Mouse (Mus musculus) thymus, adult 18-20 months (tissue): ENCODE results near the gene Cinp.

ENCODE experiments used
- DNase-seq, 2 experiments: peaks; one replicate each; pipeline ENCODE4 v3.0.0; 2022; ENCODE audit warnings: mixed read lengths in 2 of 2

Cinp gene

DNA sequence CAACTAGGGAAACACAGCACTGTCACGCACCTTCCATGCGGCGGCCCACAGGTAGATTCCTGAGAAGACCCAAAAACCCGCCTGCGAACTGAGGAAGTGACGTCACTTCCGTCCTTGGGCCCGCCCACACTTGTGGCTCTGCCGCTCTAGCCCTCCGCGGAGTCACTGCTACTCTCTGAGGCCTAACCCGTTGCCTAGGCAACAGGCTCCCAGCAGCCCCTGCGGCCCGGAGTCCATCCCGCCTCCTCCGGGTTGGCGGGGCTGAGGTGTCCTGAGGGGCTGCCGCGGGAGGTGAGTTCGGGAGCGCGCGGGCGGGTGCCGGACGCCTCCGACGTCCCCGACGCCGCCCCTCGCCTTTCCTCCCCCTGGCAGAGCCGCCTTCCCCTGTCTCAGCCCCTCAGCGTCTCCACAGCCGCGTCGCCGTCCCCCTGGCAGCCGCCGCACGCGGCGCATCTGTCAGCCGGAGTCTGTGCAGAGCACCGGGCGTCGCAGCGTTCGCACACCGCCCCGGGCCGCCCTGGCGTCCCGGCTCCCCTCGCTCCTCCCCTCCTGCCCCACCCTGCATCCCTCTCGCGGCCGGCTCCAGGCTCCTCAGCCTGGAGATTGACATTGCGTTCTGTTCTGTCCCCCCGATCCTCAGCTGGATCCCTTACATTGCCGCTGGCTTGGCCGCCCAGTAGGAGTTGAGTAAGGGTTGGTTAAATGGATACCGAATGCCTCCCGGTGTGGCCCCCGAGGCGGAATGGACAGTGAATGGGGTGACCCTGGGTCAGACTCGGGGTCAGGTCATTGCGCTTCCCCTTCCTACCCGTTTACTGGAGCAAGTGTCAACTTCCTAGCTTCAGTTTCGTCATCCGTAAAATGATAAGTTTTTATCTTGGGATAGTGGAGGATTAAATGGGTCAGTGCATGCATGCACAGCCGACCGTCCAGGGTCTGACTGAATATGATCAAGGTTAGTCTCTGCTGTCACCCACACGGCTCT, at the start of gene Cinp, which contains the start of gene Tecpr2:
Gene Cinp, minus strand, starts transcription at position 110 of the 985 bp plus-strand sequence.
Gene Tecpr2, plus strand, starts transcription at position 229 of the 985 bp plus-strand sequence.
- DNase-seq = peak; percentile 98

DNA sequence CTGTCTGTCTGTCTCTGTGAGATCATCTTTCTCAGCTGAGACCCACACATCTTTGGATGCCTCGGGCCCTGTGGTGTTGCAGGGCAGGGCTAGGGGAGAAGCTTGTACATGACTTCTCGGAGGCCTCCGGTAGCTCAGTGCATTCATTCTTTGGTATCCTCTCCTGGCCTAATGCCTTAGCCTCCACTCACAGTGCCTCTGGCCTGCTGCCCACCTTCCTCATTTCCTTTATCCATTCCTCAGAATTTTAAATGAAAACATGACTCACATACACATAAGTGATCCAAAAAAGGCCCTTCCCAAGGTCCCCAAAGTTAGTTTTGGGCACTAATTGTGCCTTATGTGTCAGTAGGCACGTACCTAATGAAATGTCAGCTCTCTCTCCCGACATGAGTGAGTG, 48.6 kb upstream of the Cinp start:
- no peak for DNase-seq

DNA sequence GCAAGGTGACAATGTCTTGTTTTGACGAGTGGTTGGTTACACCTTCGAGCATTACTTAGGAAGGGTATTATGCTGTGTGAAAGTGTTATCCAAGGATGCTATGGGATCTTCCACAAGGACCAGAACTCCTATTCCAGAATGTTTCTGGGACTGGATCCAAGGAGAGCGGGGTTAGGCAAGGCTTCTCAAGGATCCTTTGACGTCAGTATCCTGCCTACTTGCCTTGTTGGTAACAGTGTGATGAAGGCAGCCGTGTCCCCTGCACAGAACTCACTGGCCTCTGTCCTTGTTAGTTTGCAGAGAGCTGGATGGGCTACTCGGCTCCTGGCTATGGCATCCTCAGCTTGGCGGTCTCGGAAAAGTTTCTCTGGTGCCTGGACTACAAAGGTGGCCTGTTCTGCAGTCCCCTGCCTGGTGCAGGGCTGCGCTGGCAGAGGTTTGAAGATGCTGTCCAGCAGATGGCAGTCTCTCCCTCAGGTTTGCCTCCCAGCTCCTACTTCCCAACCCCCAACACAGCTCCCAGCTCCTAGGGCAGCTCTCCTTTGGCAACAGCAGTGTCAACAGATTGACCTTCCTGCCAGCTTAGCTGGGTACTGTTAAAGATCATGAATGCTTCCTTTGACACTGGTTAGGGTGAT, 47.2 kb upstream of the Cinp start:
- peak; percentile 21 to 26 for DNase-seq

DNA sequence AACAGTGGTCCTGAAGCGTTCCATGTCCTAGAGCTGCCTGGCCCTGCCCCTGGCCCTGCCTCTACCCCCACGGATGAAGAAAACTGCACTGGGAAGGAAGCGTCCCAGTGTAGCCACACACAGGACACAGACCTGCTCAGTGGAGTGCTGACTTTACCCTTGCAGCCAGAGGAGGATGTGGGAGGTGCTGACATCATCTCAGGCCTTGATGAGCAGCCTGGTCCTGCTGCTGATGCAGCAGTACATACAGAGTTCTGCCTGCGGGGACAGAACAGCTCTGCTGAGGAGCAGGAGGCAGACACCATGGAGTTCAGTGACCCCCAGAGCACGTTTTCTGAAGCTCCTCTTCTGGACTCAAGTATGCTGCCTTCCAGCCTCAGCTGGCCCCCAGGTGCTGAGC, 43.9 kb upstream of the Cinp start:
- no peak for DNase-seq

DNA sequence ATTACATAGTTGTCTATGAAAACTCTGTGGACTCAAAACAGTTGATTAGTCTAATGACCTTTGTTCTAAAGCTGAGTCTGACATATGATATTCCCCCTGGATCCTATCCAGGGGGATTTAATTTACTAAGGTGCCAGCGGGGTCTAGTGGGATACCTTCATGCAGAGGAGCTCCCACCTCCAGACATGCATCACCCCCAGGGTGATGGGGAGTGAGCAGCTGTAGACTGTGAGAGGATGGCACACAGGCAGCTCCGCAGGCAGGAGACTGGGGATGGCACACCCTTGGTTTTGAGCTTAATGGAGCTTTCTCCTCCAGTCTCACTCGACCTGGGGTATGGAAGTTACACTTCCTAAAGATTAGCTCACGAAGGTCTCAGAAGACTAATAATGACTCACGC, 32.6 kb upstream of the Cinp start:
- DNase-seq = no peak

DNA sequence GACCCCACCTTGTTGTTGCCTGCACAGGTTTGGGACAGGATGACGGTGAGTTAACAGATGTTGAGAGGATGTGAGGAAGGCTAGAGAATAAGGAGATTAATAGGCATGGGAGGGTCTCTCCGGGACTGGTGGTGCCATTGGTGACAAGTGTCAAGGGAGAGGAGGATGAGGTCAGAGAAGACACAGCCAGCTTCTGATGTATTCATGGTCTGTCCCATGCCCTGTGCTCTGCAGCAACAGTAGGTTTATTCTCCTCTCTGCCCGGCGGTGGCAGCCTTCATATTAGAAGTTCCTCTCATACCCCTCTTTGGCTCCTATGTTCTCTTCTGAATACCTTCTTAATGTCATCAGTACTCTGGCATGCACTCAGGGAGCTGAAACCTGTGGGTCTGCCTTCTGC, 31.3 kb upstream of the Cinp start:
- DNase-seq = no peak

DNA sequence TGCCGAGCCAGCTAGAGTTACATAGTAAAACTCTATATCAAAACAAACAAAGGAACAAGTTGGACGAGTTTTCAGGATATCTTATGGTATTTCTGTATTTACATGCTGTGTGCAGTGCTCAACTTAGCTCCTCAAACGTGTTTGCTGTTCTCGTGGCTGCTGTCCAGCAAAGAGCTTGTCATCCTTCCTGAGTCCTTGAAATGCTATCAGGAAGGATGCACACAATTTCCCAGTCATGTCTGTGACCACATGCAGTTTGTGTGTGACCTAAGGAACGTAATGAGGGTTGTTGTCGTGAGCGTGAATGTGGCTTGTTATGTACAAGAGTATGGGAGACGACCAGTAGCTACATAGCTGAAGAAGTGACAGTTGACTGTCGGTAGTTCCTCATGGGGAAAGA, 26.8 kb upstream of the Cinp start:
- no peak for DNase-seq

DNA sequence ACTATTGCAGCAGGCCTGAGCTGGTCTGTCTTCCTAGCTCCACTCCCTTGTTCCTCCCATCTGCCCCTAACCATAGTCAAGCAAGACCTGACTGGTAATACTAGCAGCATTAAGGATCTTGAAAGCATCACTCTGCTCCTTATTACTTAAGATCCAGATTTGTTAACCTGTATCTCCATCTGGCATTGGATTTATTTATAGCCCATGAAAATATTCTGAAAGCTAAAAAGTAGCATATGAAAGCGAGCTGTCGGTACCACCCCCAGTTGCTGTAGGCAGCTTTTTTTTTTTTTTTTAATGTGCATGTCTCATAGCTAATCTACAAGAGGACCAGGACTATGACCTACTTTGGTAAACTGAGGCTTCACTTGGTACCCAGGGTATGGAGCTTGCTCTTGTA, 21.0 kb upstream of the Cinp start:
- DNase-seq = no peak

DNA sequence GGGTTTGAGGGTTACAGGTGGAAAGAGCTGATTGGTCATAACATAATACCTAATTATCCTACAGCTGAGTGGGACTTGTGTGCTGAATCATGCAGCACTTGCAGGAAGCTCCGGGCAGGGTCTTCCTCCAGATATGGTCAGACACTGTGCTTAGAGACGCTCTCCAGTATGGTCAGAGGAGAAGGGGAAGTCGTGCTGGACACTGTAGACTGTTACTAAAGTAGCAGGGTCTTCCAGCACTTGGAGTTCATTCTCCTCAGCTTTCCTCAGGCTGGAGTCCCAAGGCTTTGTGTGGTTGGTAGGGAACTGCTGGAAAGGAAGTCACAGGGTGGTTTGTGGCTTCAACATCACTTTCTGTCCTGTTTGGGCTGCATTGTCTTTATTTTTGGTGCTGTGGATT, 18.9 kb upstream of the Cinp start:
- no peak for DNase-seq

DNA sequence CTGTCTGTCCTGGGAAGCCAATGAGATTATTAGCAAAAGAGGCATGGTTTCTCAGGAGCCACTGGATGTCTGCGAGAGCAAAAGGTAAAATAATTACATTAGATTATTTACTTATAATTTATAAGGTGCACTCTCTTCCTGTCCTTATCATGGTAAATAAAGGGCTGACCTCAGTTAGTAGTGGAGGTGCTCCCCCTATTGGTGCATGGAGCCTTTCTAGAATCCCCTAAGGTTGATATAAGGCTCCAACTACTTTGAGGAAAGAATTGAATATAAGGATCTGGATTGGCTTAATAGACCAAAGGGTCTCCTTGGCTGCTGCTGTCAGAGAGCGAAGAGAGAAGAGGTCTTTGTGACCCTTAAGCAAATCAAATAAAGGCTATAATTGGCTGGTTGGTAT, 14.6 kb upstream of the Cinp start:
- DNase-seq = no peak

DNA sequence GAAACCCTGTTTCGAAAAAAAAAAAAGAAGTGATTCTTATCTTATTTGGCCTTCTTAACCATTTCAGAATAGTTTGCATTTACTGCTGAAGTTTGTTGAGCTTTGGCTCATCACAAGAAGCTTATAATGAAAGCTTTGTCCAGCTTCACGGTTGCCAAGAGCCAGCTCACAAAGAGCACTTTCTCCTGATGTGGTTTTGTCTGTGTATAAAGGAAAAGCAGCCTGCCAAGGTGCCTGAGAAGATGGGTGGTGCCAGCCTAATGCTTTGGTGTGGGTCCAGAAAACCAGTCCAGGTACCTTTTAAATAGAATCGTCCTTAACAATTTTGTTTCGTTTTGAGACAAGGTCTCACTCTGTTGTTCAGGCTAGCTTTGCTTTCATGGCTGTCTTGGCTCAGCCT, 13.2 kb upstream of the Cinp start:
- no peak for DNase-seq

DNA sequence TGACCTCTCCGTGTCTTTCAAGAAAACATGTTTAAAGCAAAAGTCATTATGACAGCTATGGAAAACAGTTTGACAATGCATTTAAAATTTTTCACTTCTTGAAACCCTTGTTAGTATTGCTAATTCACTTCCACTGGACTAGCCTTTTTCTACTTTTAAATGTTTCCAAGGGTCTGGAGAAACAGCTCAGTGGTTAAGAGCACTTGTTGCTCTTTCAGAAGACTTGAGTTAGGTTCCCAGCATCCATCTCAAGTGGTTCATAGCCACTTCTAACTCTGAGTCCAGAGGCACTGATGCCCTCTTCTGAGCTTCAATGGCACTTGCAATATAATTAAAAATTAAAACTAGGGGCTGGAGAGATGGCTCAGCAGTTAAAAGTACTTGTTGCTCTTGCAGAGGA, 2.9 kb upstream of the Cinp start:
- DNase-seq = no peak

DNA sequence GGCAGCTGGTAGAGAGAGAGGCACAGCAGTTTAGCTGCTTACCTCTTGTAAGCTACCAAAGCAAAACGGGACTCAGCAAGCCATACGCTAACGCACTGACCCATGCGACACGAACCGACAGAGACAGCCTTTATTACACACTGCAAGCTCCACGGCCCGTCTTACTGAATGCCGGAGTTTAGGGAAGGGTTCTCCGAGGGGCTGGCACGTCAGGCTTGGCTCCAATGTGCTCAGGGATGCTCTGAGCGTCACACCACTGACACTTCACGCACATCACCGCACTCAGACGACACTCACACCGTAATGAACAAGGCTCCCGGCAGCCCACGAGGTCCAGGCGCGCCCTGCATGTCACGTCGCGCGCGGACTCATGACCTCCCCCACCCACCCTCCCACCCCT, 339 bp downstream of the Cinp start:
- no peak for DNase-seq

DNA sequence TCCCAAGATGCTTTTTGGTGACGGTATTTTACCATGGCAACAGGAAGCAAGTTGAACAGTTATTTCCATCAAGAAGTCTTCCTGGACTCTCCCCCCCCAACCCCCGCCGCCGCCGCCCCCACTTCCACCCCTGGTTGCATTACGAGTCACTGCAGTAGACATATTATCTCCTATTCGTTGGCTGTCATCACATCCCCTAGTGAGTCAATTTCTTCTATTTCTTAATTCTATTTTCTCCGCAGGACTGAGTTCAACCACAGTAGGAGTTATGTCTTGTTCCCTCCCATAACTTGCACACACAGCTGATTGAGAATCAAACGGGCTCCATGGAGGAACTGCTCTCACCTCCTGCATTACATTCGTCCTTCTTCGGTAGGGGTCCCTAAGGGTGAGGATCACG, 839 bp downstream of the Cinp start:
- DNase-seq = no peak

DNA sequence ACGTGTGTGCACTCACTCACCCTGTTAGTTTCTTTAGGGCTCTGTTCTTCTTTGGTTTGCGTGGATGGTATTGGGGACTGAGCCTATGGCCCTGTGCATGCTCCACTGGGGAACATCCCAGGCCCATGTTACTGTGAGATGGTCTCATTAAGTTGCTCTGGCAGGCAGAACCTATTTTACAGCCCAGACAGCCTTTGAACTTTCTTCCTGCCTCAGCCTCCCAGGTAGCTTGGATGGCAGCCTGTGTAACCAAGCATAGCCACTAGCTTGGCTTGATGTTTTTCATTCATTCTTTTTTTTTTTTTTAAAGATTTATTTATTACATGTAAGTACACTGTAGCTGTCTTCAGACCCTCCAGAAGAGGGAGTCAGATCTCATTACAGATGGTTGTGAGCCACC, 3.7 kb downstream of the Cinp start:
- no peak for DNase-seq

DNA sequence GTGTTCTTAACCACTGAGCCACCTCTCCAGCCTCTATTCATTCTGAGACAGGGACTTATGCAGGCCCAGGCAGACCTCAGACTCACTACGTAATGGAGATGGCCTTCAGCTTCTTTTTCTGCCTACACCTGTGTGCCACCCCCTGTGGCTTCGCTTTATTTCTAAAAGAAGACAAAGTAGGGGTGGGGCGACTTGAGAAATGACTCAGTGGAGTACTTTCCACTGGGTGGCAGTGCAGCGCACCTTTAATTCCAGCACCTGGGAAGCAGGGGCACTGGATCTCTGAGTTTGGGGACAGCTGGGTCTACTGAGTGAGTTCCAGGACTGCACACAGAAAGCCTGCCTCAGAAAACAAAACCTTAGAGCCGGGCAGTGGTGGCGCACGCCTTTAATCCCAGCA, 6.7 kb downstream of the Cinp start:
- DNase-seq = no peak

DNA sequence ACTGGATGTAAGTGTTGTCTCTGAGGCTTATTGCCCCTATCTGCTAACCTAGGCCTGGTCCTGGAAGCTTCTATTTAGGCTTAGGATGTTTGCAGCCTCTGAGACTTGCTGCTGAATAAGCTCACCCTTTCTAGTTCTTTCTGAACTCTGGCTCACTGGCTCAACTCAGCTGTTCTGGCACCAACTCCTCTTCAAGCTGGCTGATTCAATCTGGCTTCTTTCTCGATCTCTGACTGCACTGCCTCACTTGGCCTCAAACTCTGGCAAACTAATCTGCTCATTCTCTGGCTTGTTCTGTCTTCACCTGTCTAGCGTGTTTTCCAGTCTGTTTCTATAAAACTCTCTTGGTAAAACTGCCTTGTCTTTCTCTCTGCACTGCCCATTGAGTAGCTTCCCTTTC, 13.6 kb downstream of the Cinp start:
- DNase-seq = no peak

DNA sequence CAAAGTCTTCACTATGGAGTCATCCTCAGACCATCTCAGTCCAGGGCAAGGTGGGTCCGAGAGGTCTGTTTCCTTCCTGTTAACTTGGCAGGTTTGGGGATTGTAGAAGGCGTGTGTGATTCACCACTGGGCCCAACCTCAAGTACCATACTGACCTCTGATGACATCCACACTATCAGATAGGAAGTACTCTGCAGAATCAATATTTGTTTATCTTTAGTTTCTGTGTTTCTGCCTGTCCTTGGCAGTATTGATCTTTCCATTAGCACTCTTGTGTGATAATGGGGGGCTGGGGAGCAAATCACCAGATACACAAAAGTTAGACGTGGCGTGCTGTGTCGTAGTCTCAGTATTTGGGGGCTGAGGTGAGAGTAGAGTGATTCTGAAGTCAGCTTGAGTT, 17.7 kb downstream of the Cinp start:
- no peak for DNase-seq

DNA sequence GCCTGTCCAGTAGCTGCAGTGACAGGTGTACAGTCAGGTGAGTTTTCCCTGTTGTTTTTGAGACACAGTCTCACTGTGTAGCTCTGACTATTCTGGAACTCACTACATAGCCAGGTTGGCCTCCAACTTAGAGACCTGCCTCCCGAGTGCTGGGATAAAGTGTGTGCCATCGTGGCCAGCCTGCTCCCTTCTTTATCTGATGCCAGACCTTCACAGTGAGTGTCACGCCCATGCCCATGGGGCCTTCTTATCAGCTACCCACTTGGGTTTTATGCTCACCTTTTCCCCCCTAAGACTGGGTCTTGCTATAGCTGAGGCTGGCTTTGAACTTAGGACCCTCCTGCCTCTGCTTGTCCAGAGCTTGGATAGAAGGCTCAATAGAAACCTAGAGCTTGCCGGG, 18.8 kb downstream of the Cinp start:
- no peak for DNase-seq

DNA sequence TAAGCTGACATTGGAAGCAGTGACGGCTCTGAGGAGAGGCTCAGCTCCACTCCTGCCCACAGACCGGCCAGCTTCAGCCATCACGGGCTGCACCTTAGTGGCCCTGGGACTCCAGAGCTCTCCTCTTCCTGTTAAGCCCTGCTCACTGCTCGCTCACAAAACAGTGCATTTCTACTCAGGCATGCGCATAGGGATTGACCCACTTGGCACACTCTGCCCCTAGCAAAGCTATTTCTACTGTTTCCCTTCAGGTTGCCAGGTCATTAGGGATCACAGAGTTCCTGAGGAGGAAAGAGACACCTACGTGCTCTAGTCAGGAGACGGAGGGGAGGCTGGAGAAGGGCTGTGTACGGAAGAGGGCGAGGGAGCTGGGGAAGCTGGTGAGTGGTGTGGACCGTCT, 23.0 kb downstream of the Cinp start:
- DNase-seq = no peak

DNA sequence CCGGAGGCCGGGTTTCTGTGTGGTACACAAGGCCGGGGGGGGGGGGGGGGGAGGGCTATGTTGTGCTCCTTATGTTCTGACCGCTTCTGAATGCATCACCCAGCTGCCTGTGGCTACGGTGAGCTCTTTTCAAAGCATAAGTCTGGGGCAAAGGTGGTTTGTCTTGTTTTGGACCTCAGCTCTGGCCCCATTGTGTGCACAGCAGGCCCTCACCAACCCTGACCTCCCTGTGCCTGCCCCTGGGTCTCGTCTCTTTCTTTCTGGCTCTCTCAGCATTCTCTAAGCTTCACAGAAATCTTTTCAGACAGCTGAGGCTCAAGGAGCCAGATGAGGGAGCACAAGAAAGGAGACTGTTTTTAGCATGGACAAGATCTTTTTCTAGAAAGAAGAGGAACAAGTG, 23.4 kb downstream of the Cinp start:
- no peak for DNase-seq

DNA sequence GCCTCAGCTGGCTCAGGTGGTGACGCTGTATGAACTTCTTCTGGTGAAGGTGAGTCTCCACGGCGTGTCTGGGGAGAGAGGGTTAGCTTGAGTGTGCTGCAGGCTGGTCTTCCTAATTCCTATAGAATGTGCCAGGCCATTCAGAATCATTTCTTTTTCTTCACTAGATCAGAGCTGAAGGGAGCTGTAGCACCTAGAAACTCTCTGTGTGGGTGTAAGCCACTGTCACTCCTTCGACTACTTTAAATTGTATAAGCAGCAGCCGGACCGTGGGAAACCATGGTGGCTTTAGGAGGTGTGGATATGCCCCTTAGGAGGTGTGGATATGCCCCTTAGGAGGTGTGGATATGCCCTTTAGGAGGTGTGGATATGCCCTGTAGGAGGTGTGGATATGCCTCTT, 24.9 kb downstream of the Cinp start:
- DNase-seq = no peak

DNA sequence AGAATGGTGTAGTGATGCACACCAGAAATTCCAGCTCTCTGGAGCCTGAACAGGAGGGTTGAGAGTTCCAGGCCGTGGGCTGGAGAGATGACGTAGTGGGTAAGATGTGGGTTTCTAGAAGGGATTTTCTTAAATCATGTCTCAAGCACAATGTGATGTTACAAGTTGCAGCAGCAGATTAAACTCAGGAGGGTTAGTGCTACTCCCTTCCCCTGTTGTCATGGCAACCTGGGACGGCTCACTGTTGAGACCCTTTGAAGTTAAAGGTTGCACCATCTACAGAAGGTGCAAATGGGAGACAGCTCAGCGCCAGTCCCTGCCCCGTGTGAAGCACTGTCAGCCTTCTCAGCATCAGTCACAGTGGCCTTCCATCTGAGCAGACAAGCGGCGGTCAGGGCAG, 27.7 kb downstream of the Cinp start:
- DNase-seq = no peak

DNA sequence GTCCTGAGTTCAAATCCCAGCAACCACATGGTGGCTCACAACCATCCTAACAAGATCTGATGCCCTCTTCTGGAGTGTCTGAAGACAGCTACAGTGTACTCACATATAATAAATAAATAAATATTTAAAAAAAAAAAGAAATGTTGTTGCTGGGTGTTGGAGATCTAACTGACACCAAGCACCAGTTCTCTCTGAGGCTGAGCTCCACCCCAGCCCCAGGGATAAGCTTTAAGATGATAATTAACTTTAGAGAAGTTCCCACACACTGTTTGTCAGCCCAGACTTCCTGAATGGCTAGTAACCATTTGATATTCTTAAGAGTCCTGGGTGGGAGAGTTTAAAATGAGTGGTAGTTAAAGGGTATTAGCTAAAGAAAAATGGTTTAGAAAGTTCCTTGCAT, 28.7 kb downstream of the Cinp start:
- no peak for DNase-seq
